Mouse (Mus musculus) thymus, adult 2 months (tissue): ENCODE data around the gene Sh2b2. TPM values are rescaled to one million over a fixed set of nuclear protein-coding genes. Genes with fewer than 3 reads are reported as not detected.

Experiments
- DNase-seq: peaks from one replicate; pipeline ENCODE4 v3.0.0; 2021
- H3K27ac ChIP-seq: fragments of 200-500 bp; 2 replicates; pipeline ENCODE4 v1.5.1; 2012; ENCODE audit warnings: low read length, control low read depth; ENCODE audit not compliant: control insufficient read depth, insufficient read depth
- H3K27me3 ChIP-seq: fragments of 200-500 bp; 2 replicates; pipeline ENCODE4 v1.6.1; 2012; ENCODE audit warnings: mild to moderate bottlenecking, low read length, moderate library complexity, mixed read lengths; ENCODE audit not compliant: control insufficient read depth, insufficient read depth
- H3K36me3 ChIP-seq: fragments of 200-500 bp; 2 replicates; pipeline ENCODE4 v1.6.1; 2012; ENCODE audit warnings: mild to moderate bottlenecking, low read length, moderate library complexity; ENCODE audit not compliant: control insufficient read depth, insufficient read depth
- H3K4me1 ChIP-seq: fragments of 200-500 bp; replicated peaks from 2 replicates; pipeline ENCODE4 v1.6.1; 2012; ENCODE audit warnings: low read length; ENCODE audit not compliant: control insufficient read depth, insufficient read depth
- H3K4me3 ChIP-seq: fragments of 200-500 bp; 2 replicates; pipeline ENCODE4 v1.5.1; 2012; ENCODE audit warnings: mild to moderate bottlenecking, low read length, control low read depth, moderate library complexity; ENCODE audit not compliant: control insufficient read depth, insufficient read depth
- CTCF ChIP-seq: fragments of 200-500 bp; IDR thresholded peaks from 2 replicates; pipeline ENCODE4 v1.5.1; 2012; ENCODE audit warnings: mild to moderate bottlenecking, control low read depth, low read length, moderate library complexity, borderline replicate concordance; ENCODE audit not compliant: control insufficient read depth, poor library complexity, insufficient read depth; ENCODE audit errors: extremely low read depth
- POLR2A ChIP-seq: fragments of 200-500 bp; IDR thresholded peaks from 2 replicates; pipeline ENCODE4 v1.6.1; 2012; ENCODE audit warnings: mild to moderate bottlenecking, low read length, control low read depth, moderate library complexity; ENCODE audit not compliant: control insufficient read depth, poor library complexity, insufficient read depth; ENCODE audit errors: extremely low read depth
- WGBS: fragments of 180-500 bp; shearing (Covaris S2); methylation state at CpG from one replicate; pipeline ENCODE4 v1.1.7; 2018; 5-methylcytosine and 5-hydroxymethylcytosine counted together
- polyA plus RNA-seq: library from polyadenylated mRNA; depleted of rRNA; stranded (reverse); fragments of >200 nt; gene quantifications from 2 replicates; pipeline ENCODE4 v1.2.3, GENCODE M21; 2012; rRNA removed

Sh2b2 gene
- 16.1 and 20.7 TPM in 2 replicates for polyA plus RNA-seq

DNA sequence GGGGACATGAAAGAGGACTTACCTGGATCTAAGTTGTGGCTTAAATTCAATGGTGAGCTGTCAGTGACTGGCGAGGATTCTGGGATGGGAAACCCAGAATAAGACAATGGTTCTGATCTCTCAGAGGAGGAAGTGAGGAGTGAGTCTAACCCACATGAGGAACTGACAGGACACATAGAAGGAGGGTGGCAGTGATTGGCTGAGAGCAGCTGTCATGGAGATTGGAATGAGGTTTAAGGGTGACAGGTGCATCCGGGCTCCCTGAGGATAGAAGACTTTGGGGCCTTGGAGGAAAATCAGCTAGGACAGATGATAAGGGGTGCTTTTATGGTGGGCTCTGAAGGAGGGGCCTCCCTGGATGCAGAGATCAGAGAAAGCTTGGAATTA is at the start of gene Sh2b2:
TSS of gene Sh2b2 (minus strand) at position 105 of the 387 bp plus-strand sequence.
- no peak for TF ChIP-seq CTCF
- no peak for TF ChIP-seq POLR2A
- Histone ChIP-seq H3K27me3 (no peaks in the 10 kb centered on the region), H3K27ac (no peak within 1 kb of the TSS), H3K4me3 (no peak within 1 kb of the TSS), H3K36me3 (peaks cover 6% of the 10 kb centered on the region; the same call in 1 of the 2 replicates), H3K4me1 (peaks cover 24% of the 10 kb centered on the region)
- WGBS: 22% methylated on average over 2 of the region's 2 CpGs
- no peak for DNase-seq

DNA sequence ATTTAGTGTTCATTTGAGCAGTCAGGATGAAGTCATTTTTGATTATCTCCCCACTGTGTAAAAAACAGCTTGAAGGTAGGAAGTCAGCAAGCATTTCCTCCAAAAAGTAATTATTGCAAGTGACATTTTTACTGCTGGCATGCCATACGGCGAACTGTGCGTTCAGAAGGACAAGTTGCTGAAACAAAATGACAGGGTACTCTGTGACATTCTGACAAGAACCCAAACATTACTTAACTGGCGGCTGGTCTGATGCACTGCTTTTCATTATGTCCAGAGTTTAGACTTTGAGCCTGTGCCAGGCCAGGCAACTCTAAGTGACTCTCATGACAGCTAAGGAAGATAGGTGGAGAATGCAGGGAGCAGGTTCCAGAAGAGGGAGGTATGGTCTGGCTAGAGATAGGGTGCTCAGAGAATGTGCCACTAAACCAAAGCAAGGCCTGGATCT is 46.6 kb upstream of the Sh2b2 start:
- H3K27me3 ChIP-seq: no peaks in the 10 kb centered on the region
- peaks cover 64% of the 10 kb centered on the region for H3K36me3 ChIP-seq
- no peak for TF ChIP-seq CTCF
- TF ChIP-seq POLR2A: no peak
- WGBS: 96% methylated on average over 4 of the region's 4 CpGs
- no peak overlapping the region for H3K27ac ChIP-seq
- DNase-seq: no peak
- no peak overlapping the region for H3K4me3 ChIP-seq
- H3K4me1 ChIP-seq: no peaks in the 10 kb centered on the region

DNA sequence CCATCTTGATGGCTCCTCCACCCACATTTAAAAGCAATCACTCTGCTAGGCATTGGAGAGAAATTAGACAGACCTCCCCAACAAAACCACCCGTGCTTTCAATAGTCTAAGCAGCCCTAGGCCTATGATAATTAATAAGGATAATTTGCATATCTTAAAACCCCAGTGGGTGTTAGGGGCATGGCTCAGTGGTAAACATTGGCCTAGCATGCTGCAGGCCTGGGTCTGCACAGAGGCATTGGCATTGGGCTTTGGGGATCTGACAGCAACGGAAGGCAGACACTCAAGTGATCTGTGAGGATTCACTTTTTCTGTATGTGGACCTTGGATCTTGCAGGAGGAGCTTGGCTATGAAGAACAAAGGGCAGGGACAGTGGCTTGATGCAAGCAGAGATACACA is 46.0 kb upstream of the Sh2b2 start:
- TF ChIP-seq POLR2A: no peak
- no peak for TF ChIP-seq CTCF
- no peak overlapping the region for H3K27ac ChIP-seq
- H3K4me3 ChIP-seq: no peak overlapping the region
- WGBS: 96% methylated on average over 2 of the region's 2 CpGs
- H3K4me1 ChIP-seq: no peaks in the 10 kb centered on the region
- no peaks in the 10 kb centered on the region for H3K27me3 ChIP-seq
- H3K36me3 ChIP-seq: peaks cover 58% of the 10 kb centered on the region
- DNase-seq: no peak

GRCm38 (mm10) chr5:136291562-136291961 is 45.2 kb upstream of the Sh2b2 start:
- peaks cover 55% of the 10 kb centered on the region for H3K36me3 ChIP-seq
- H3K4me1 ChIP-seq: no peaks in the 10 kb centered on the region
- TF ChIP-seq CTCF (no peak), POLR2A (no peak)
- H3K4me3 ChIP-seq: no peak overlapping the region
- WGBS: 100% methylated on average over 2 of the region's 2 CpGs
- no peak overlapping the region for H3K27ac ChIP-seq
- no peak for DNase-seq
- no peaks in the 10 kb centered on the region for H3K27me3 ChIP-seq

GRCm38 (mm10) chr5:136289776-136290175 is 43.4 kb upstream of the Sh2b2 start:
- Histone ChIP-seq H3K4me3 (no peak overlapping the region), H3K36me3 (peaks cover 60% of the 10 kb centered on the region), H3K27me3 (no peaks in the 10 kb centered on the region), H3K27ac (no peak overlapping the region), H3K4me1 (no peaks in the 10 kb centered on the region)
- no peak for DNase-seq
- TF ChIP-seq POLR2A (no peak), CTCF (no peak)
- WGBS: 98% methylated on average over 3 of the region's 3 CpGs

DNA sequence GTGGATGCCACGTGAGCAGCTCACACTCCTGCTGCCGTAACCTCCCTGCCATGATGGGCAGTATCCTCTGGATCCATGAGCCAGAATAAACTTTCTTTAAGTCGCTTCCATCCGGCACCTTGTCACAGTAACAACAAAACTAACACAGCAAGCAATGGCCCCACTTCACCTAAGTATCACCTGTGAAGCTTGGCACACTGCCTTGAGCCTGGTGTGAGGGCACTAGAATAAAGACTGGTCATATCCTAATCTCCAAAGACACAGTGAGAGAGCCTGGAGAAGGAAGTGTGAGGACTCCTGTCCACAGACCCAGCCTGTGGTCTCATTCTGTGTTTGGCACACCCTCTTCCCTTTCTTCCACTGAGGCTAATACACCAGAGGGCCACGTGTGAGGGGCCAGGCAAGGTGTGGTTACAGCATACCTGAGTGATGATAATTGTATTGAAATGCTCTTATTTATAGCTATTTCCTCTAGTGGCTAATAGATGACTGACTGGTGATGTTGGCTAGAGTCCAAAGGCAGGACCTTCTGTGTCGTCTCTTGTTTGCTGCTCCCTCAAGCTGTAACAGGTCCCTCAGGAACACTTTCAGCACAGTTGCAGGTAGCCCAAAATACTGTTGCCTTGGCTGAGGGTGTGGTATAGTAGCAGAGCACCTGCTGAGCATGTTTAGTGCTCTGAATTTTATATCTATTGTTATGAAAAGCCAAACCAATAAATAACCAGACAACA is 42.2 kb upstream of the Sh2b2 start:
- H3K4me1 ChIP-seq: no peaks in the 10 kb centered on the region
- no peaks in the 10 kb centered on the region for H3K27me3 ChIP-seq
- H3K36me3 ChIP-seq: peaks cover 66% of the 10 kb centered on the region
- WGBS: 92% methylated on average over 6 of the region's 6 CpGs
- TF ChIP-seq POLR2A (no peak), CTCF (no peak)
- no peak for DNase-seq
- no peak overlapping the region for H3K4me3 ChIP-seq
- H3K27ac ChIP-seq: no peak overlapping the region
